14 mouse cellular contexts compared by ENCODE assay signal in the genomic region with DNA sequence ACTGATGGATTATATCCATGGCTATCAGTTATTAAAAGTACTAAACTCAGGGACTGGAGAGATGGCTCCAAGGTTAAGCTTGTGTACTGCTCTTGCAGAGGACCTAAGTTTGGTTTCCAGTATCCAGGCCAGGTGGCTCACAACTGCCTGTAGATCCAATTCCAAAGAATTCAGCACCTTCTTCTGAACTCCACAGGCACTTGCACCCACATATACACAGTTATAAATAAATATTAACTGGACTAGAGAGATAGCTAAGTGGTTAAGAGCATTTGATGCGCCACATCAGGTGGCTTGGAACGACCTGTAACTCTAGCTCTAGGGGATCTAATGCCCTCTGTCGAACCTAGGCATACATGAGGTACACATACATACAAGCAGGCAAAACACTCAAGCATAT. TPM values are rescaled to one million over a fixed set of nuclear protein-coding genes. Genes with fewer than 3 reads are reported as not detected.
DNase-seq lines count a peak whose midpoint lies in the region.
"Had no signal": no experiment of that assay in that cellular context is flagged by ENCODE, and none has a peak within 500 bp of the region (broad histone marks: within the 10 kb centered on the region; RNA-seq: fewer than 3 reads in every experiment).

No protein-coding gene starts in this region.

- DNase-seq in gastrocnemius, adult 18-20 months (ENCODE audit: low spot score), result peak; percentile 59
- no peak for DNase-seq in gastrocnemius, adult 8-10 months (ENCODE audit: low spot score in 2 of 2)
- DNase-seq in gastrocnemius, postnatal 25 days, result peak; percentile 57
- DNase-seq in gastrocnemius, postnatal 14 days, result no peak
- DNase-seq in skeletal muscle tissue, adult 2 months (ENCODE audit: low read depth, low spot score), result peak; percentile 74
- DNase-seq: adrenal gland, adult 8-10 months; adrenal gland, postnatal 14 days; adrenal gland, postnatal 36 days; B cell, adult 2 months; cerebellum, adult 11-12 months; cerebellum, adult 2 months; cerebellum, adult 9-10 months; cerebellum, postnatal 10 days; cerebellum, postnatal 25 days had no signal

- intact Hi-C loops in gastrocnemius, postnatal 14 days (cut with DNase I; ENCODE audit: low total_unique reads), result no loop called here

RNA-seq across cellular contexts. Expression of a gene that starts 17.8 kb away (rescaled TPM):
- total RNA-seq in gastrocnemius, adult 18-20 months (2021), result 10 to 100 TPM; 14.6 to 19.5 TPM
- 10 to 100 TPM; 15.7 to 18.4 (median 17.5) TPM for total RNA-seq in gastrocnemius, adult 8-10 months (2022)
- 10 to 100 TPM; 21.5 to 22.1 TPM for total RNA-seq in gastrocnemius, postnatal 25 days (2021)
- 10 to 100 TPM; 34.7 to 40.1 TPM for total RNA-seq in gastrocnemius, postnatal 14 days (2021)

RNA-seq across cellular contexts. Expression of a gene that starts 28.6 kb away (rescaled TPM):
- total RNA-seq in gastrocnemius, adult 18-20 months (2021), result 10 to 100 TPM; 24.4 to 35.0 TPM
- 10 to 100 TPM; 28.0 to 30.7 (median 29.9) TPM for total RNA-seq in gastrocnemius, adult 8-10 months (2022)
- total RNA-seq in gastrocnemius, postnatal 25 days (2021), result 10 to 100 TPM; 14.7 to 20.4 TPM
- total RNA-seq in gastrocnemius, postnatal 14 days (2021), result 10 to 100 TPM; 17.0 to 20.0 TPM

RNA-seq across cellular contexts. Expression of a gene that starts 28.7 kb away (rescaled TPM):
- 100 to 1,000 TPM; 228 to 237 TPM for total RNA-seq in gastrocnemius, adult 18-20 months (2021)
- 100 to 1,000 TPM; 236 to 272 (median 254) TPM for total RNA-seq in gastrocnemius, adult 8-10 months (2022)
- 100 to 1,000 TPM; 156 to 190 TPM for total RNA-seq in gastrocnemius, postnatal 25 days (2021)
- total RNA-seq in gastrocnemius, postnatal 14 days (2021), result 100 to 1,000 TPM; 167 to 168 TPM

RNA-seq across cellular contexts. Expression of a gene that starts 38.9 kb away (rescaled TPM):
- total RNA-seq in gastrocnemius, adult 18-20 months (2021), result 10 to 100 TPM; 22.6 to 28.3 TPM
- total RNA-seq in gastrocnemius, adult 8-10 months (2022), result 10 to 100 TPM; 26.3 to 31.9 (median 27.3) TPM
- total RNA-seq in gastrocnemius, postnatal 25 days (2021), result 10 to 100 TPM; 15.9 to 21.7 TPM
- 10 to 100 TPM; 18.1 to 19.8 TPM for total RNA-seq in gastrocnemius, postnatal 14 days (2021)

RNA-seq across cellular contexts. Expression of a gene that starts 39.0 kb away (rescaled TPM):
- 1 to 10 TPM; 7.0 TPM for total RNA-seq in gastrocnemius, adult 18-20 months (2021)
- total RNA-seq in gastrocnemius, adult 8-10 months (2022), result 1 to 10 TPM; 6.2 to 6.9 (median 6.4) TPM
- total RNA-seq in gastrocnemius, postnatal 25 days (2021), result 1 to 10 TPM; 6.0 to 6.4 TPM
- 1 to 10 TPM; 6.7 to 6.8 TPM for total RNA-seq in gastrocnemius, postnatal 14 days (2021)

Comparison
In these comparisons a context has a peak if more than half of its experiments do, and no peak if none do; other contexts are left out.
1. DNase-seq: peak in gastrocnemius, adult 18-20 months (single experiment), gastrocnemius, postnatal 25 days (single experiment) and skeletal muscle tissue, adult 2 months (single experiment); none in gastrocnemius, adult 8-10 months (0 of 2) and gastrocnemius, postnatal 14 days (single experiment).